Mouse (Mus musculus): ENCODE measurements around the gene Zfp384. TPM values are rescaled to one million over a fixed set of nuclear protein-coding genes. Genes with fewer than 3 reads are reported as not detected.

The Zfp384 gene
- 50.8 and 78.9 TPM in 2 replicates for polyA plus RNA-seq (2012; ENCODE audit: low replicate concordance)

DNA sequence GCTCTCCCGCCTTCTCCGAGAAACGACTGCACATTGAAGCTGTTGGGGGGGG lies at the start of gene Zfp384:
Gene Zfp384, plus strand, starts transcription at position 17 of the 52 bp plus-strand sequence.

DNA sequence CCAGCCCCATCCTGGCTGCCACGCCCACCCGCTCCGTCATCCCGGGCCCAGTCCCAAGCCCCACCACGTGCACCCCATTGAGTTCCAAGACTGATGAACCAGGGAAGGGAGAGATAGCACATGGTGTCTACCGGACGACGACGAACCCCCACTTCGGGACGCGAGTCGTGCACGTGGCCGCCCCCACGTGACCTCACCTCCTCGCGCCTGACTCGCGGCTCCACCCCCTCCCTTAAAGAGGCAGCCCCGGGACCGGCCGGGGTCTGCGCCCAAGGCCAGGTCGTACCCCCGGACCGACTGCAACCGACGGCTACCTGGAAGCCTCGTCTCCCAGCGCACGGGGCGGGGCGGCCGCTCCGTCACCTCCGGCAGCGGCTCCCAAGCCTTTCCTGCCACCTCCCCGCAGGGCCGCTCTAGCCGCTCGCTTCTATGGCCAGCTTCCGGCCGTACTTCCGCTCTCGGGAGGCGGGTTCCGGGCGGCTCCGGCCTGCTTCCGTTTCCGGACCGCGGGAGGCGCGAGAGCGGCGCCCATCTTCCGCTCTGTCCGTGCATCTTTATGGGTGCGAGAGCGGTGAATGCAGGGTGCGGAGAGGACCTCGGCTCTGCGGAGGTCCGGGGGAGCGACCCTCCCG lies 43.7 kb upstream of the Zfp384 start, which contains the start of gene Cops7a:
Gene Cops7a, minus strand, starts transcription at position 451 of the 632 bp plus-strand sequence.

DNA sequence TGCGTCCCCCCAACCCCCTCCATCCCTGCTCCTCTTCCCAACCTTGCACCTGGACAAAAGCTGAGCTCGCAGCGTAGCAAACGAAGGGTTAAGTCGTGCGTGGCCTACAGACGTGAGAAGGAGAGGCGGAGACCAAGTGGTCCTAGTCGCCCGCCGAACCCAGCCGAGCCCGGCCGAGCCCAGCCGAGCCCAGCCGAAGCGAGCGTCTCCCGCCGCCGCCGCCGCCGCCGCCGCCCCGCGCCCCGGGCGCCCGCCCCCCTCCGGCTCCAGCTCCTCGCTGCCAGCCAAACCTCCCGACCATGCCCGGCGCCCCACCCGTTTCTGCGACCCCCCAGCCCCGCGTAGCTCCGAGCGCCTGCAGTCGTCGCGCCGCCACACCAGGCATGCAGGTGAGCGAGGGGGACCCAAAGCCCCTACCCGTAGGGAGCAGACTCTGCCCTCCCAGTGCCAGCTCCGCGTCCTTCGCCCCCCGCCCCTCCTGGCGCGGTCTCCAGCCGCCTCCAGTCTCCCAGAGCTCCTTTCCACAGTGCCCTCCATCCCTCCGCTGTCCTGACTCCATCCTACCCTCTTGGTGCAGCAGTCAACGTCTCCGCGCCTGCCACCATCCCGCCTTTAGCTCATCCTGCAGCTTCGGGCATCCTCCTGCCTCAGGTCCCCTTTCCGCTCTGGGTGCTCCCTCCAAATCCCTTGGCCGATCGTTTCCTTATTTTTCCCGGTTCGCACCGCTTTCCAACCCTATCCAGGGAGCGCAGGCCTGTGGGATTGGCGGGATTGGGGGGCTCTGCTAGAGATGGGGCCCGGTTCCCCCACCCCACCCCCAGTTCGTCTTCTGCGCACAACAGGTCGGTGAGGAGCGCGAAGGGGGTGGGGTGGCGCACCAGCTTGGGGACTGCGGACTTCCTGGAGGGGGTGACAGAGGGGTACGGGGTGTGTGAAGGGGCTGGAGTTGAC lies 12.1 kb upstream of the Zfp384 start, which contains the start of gene Pianp:
Gene Pianp, plus strand, starts transcription at position 144 of the 951 bp plus-strand sequence.

GRCm38 (mm10) chr6:125039533-125040153 lies 30.7 kb downstream of the Zfp384 start, which contains the start of gene Ing4:
Gene Ing4, plus strand, starts transcription at chr6:125039760.

DNA sequence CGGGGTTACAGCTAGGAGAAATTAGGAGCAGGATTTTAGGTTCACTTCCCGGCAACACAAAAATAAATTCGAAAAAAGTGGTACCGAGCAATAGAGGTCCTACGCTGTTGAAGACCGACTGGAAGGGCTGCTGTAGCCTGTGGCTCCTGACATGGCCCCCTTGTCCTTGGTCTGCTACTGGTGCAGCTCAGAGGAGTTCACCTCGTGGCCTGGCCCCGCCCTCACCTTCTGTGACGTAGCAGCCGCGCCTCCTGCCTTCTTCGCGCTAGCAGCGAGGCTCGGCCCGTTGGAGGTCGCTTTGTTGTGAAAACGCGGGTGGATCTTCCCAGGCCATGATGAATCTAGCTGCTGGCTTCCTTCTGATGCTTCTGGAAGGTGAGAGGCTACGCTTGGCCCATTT lies 40.7 kb downstream of the Zfp384 start, which contains the start of gene Acrbp:
Gene Acrbp, plus strand, starts transcription at position 12 of the 400 bp plus-strand sequence.

GRCm38 (mm10) chr6:125067571-125067995 lies 58.6 kb downstream of the Zfp384 start, which contains the start of gene Lpar5:
Gene Lpar5, plus strand, starts transcription at chr6:125067920.

Other genes with a start within 250 kb of the Zfp384 start
- 1.0 and 1.2 TPM in 2 replicates for gene Eno2, start 239.5 kb upstream of the Zfp384 start, polyA plus RNA-seq (2012; ENCODE audit: low replicate concordance)
- gene Lrrc23, start 229.4 kb upstream of the Zfp384 start, polyA plus RNA-seq (2012; ENCODE audit: low replicate concordance), result 0.48 and 1.9 TPM in 2 replicates
- 16.0 and 17.1 TPM in 2 replicates for gene Spsb2, start 200.5 kb upstream of the Zfp384 start, polyA plus RNA-seq (2012; ENCODE audit: low replicate concordance)
- gene Tpi1, start 194.8 kb upstream of the Zfp384 start, polyA plus RNA-seq (2012; ENCODE audit: low replicate concordance), result 11.3 and 43.1 TPM in 2 replicates
- 27.3 and 47.7 TPM in 2 replicates for gene Usp5, start 179.7 kb upstream of the Zfp384 start, polyA plus RNA-seq (2012; ENCODE audit: low replicate concordance)
- gene Cdca3, start 179.6 kb upstream of the Zfp384 start, polyA plus RNA-seq (2012; ENCODE audit: low replicate concordance), result 9.2 and 13.6 TPM in 2 replicates
- 0.11 and 1.2 TPM in 2 replicates for gene Gnb3, start 168.9 kb upstream of the Zfp384 start, polyA plus RNA-seq (2012; ENCODE audit: low replicate concordance)
- 1.9 and 4.7 TPM in 2 replicates for gene P3h3, start 151.4 kb upstream of the Zfp384 start, polyA plus RNA-seq (2012; ENCODE audit: low replicate concordance)
- 1.7 and 7.4 TPM in 2 replicates for gene Gpr162, start 145.2 kb upstream of the Zfp384 start, polyA plus RNA-seq (2012; ENCODE audit: low replicate concordance)
- gene Cd4, start 120.9 kb upstream of the Zfp384 start, polyA plus RNA-seq (2012; ENCODE audit: low replicate concordance), result 63.7 and 67.0 TPM in 2 replicates
- gene Lag3, start 97.4 kb upstream of the Zfp384 start, polyA plus RNA-seq (2012; ENCODE audit: low replicate concordance), result 17.4 and 27.6 TPM in 2 replicates
- 543 and 1,849 TPM in 2 replicates for gene Ptms, start 89.0 kb upstream of the Zfp384 start, polyA plus RNA-seq (2012; ENCODE audit: low replicate concordance)
- 148 and 194 TPM in 2 replicates for gene Mlf2, start 77.8 kb upstream of the Zfp384 start, polyA plus RNA-seq (2012; ENCODE audit: low replicate concordance)
- gene Cops7a, start 43.6 kb upstream of the Zfp384 start, polyA plus RNA-seq (2012; ENCODE audit: low replicate concordance), result 29.0 and 55.9 TPM in 2 replicates
- gene Pianp, start 12.5 kb upstream of the Zfp384 start, polyA plus RNA-seq (2012; ENCODE audit: low replicate concordance), result 51.0 and 101 TPM in 2 replicates
- 19.0 and 38.5 TPM in 2 replicates for gene Ing4, start 30.6 kb downstream of the Zfp384 start, polyA plus RNA-seq (2012; ENCODE audit: low replicate concordance)
- 22.0 and 22.1 TPM in 2 replicates for gene Acrbp, start 40.5 kb downstream of the Zfp384 start, polyA plus RNA-seq (2012; ENCODE audit: low replicate concordance)
- 8.6 and 15.2 TPM in 2 replicates for gene Lpar5, start 58.8 kb downstream of the Zfp384 start, polyA plus RNA-seq (2012; ENCODE audit: low replicate concordance)
- 130 and 203 TPM in 2 replicates for gene Chd4, start 86.8 kb downstream of the Zfp384 start, polyA plus RNA-seq (2012; ENCODE audit: low replicate concordance)
- 11.4 and 27.6 TPM in 2 replicates for gene Nop2, start 122.8 kb downstream of the Zfp384 start, polyA plus RNA-seq (2012; ENCODE audit: low replicate concordance)
- gene Iffo1, start 136.1 kb downstream of the Zfp384 start, polyA plus RNA-seq (2012; ENCODE audit: low replicate concordance), result 54.7 and 135 TPM in 2 replicates
- 267 and 2,413 TPM in 2 replicates for gene Gapdh, start 157.3 kb downstream of the Zfp384 start, polyA plus RNA-seq (2012; ENCODE audit: low replicate concordance)
- gene Ncapd2, start 182.6 kb downstream of the Zfp384 start, polyA plus RNA-seq (2012; ENCODE audit: low replicate concordance), result 31.3 and 49.7 TPM in 2 replicates
- gene Mrpl51, start 182.7 kb downstream of the Zfp384 start, polyA plus RNA-seq (2012; ENCODE audit: low replicate concordance), result 56.7 and 77.1 TPM in 2 replicates
- gene Vamp1, start 206.4 kb downstream of the Zfp384 start, polyA plus RNA-seq (2012; ENCODE audit: low replicate concordance), result 14.4 and 28.4 TPM in 2 replicates
- 35.1 and 36.7 TPM in 2 replicates for gene Tapbpl, start 222.7 kb downstream of the Zfp384 start, polyA plus RNA-seq (2012; ENCODE audit: low replicate concordance)
- 43.0 and 105 TPM in 2 replicates for gene Cd27, start 227.9 kb downstream of the Zfp384 start, polyA plus RNA-seq (2012; ENCODE audit: low replicate concordance)